Mouse (Mus musculus) stomach, embryonic 15.5 days (tissue): ENCODE data around the gene Lemd1. TPM values are rescaled to one million over a fixed set of nuclear protein-coding genes. Genes with fewer than 3 reads are reported as not detected.
"Not testable (repeated sequence)": the region's sequence is repeated elsewhere in the genome, so short reads cannot be mapped to it uniquely, and the experiment has no call there.

Experiments
- ATAC-seq: fragments of 200-750 bp; cut with Nextera tagmentation; 2 replicates; pipeline ENCODE4 v1.8.0; 2017; ENCODE audit warnings: low read depth, moderate number of reproducible peaks, moderate TSS enrichment; ENCODE audit not compliant: insufficient read depth, low FRiP score
- H3K27ac ChIP-seq: fragments of 300-500 bp; sonication (generic); 2 replicates; pipeline ENCODE4 v1.5.1; 2015; ENCODE audit warnings: mild to moderate bottlenecking, inconsistent platforms
- H3K27me3 ChIP-seq: fragments of 300-500 bp; sonication (generic); replicated peaks from 2 replicates; pipeline ENCODE4 v1.6.1; 2015; ENCODE audit warnings: inconsistent platforms
- H3K36me3 ChIP-seq: fragments of 300-500 bp; sonication (generic); 2 replicates; pipeline ENCODE4 v1.6.1; 2015; ENCODE audit warnings: inconsistent platforms
- H3K4me1 ChIP-seq: fragments of 300-500 bp; sonication (generic); 2 replicates; pipeline ENCODE4 v1.6.1; 2015; ENCODE audit warnings: inconsistent platforms
- H3K4me2 ChIP-seq: fragments of 300-500 bp; sonication (generic); 2 replicates; pipeline ENCODE4 v1.6.1; 2015; ENCODE audit warnings: mild to moderate bottlenecking, inconsistent platforms
- H3K4me3 ChIP-seq: fragments of 300-500 bp; sonication (generic); replicated peaks from 2 replicates; pipeline ENCODE4 v1.5.1; 2015; ENCODE audit warnings: inconsistent platforms
- H3K9ac ChIP-seq: fragments of 300-500 bp; sonication (generic); 2 replicates; pipeline ENCODE4 v1.6.1; 2015; ENCODE audit warnings: inconsistent platforms
- H3K9me3 ChIP-seq: fragments of 300-500 bp; sonication (generic); 2 replicates; pipeline ENCODE4 v1.6.1; 2016; ENCODE audit warnings: inconsistent platforms
- WGBS: fragments of 180-500 bp; shearing (Covaris S2); methylation state at CpG from one replicate; pipeline ENCODE4 v1.1.7; 2015; 5-methylcytosine and 5-hydroxymethylcytosine counted together
- polyA plus RNA-seq: library from polyadenylated mRNA; unstranded; fragments of >200 nt; fragmentation: Nextera tagmentation; extraction: Ambion mirVana; gene quantifications from 2 replicates; pipeline ENCODE4 v1.2.1, GENCODE M21; 2015

Lemd1 gene
- polyA plus RNA-seq, 1 experiment from 2014 or later = 0.46 TPM

- no peak overlapping the region for H3K9ac ChIP-seq
- no peaks in the 10 kb centered on the region for H3K9me3 ChIP-seq
- no peak overlapping the region for H3K4me2 ChIP-seq
- H3K36me3 ChIP-seq = no peaks in the 10 kb centered on the region
- ATAC-seq = no peak
- 64% methylated on average over 15 of the region's 15 CpGs for WGBS
- no peak overlapping the region for H3K4me3 ChIP-seq
- H3K27ac ChIP-seq = no peak overlapping the region
- 0 out of 2 replicates have a peak, but pooled peaks cover 6% of the 10 kb centered on the region for H3K4me1 ChIP-seq
- H3K27me3 ChIP-seq = peaks cover 6% of the 10 kb centered on the region; the same call in 1 of the 2 replicates
Observed at GRCm38 (mm10) chr1:132153086-132153690, 38.0 kb upstream of the Lemd1 start.

GRCm38 (mm10) chr1:132153691-132154090, 37.5 kb upstream of the Lemd1 start:
- 47% methylated on average over 8 of the region's 8 CpGs for WGBS

GRCm38 (mm10) chr1:132155737-132156136, 35.5 kb upstream of the Lemd1 start:
- no peaks in the 10 kb centered on the region for H3K36me3 ChIP-seq
- no peak overlapping the region for H3K4me2 ChIP-seq
- 14% methylated on average over 6 of the region's 6 CpGs for WGBS
- H3K27me3 ChIP-seq = peaks cover 17% of the 10 kb centered on the region
- H3K9me3 ChIP-seq = no peaks in the 10 kb centered on the region
- H3K27ac ChIP-seq = no peak overlapping the region
- 0 out of 2 replicates have a peak, but pooled peaks cover 10% of the 10 kb centered on the region for H3K4me1 ChIP-seq
- H3K9ac ChIP-seq = no peak overlapping the region
- ATAC-seq = no peak
- no peak overlapping the region for H3K4me3 ChIP-seq

More at GRCm38 (mm10) chr1:132153691-132154090, 37.5 kb upstream of the Lemd1 start:
- Histone ChIP-seq H3K27me3 (peaks cover 7% of the 10 kb centered on the region; the same call in 1 of the 2 replicates), H3K9ac (no peak overlapping the region), H3K4me1 (0 out of 2 replicates have a peak, but pooled peaks cover 6% of the 10 kb centered on the region), H3K9me3 (no peaks in the 10 kb centered on the region), H3K27ac (no peak overlapping the region), H3K4me2 (no peak overlapping the region), H3K4me3 (no peak overlapping the region), H3K36me3 (no peaks in the 10 kb centered on the region)
- no peak for ATAC-seq

GRCm38 (mm10) chr1:132157016-132157781, 34.0 kb upstream of the Lemd1 start:
- Histone ChIP-seq H3K9ac (no peak overlapping the region), H3K36me3 (no peaks in the 10 kb centered on the region), H3K27me3 (peaks cover 17% of the 10 kb centered on the region), H3K9me3 (no peaks in the 10 kb centered on the region), H3K4me3 (no peak overlapping the region), H3K4me2 (peak overlapping the region; percentile 26; the same call in 1 of the 2 replicates), H3K4me1 (0 out of 2 replicates have a peak, but pooled peaks cover 5% of the 10 kb centered on the region), H3K27ac (no peak overlapping the region)
- 21% methylated on average over 14 of the region's 14 CpGs for WGBS
- ATAC-seq = peak; percentile 61

GRCm38 (mm10) chr1:132157808-132158207, 33.4 kb upstream of the Lemd1 start:
- ATAC-seq = no peak
- 0 out of 2 replicates have a peak, but pooled peaks cover 5% of the 10 kb centered on the region for H3K4me1 ChIP-seq
- no peak overlapping the region; the same call in 1 of the 2 replicates for H3K4me2 ChIP-seq
- H3K36me3 ChIP-seq = no peaks in the 10 kb centered on the region
- H3K27me3 ChIP-seq = peaks cover 17% of the 10 kb centered on the region
- H3K4me3 ChIP-seq = no peak overlapping the region
- WGBS = 31% methylated on average over 7 of the region's 7 CpGs
- H3K27ac ChIP-seq = no peak overlapping the region
- H3K9ac ChIP-seq = no peak overlapping the region
- no peaks in the 10 kb centered on the region for H3K9me3 ChIP-seq

- no peak for ATAC-seq
- Histone ChIP-seq H3K9me3 (no peaks in the 10 kb centered on the region), H3K4me1 (0 out of 2 replicates have a peak, but pooled peaks cover 5% of the 10 kb centered on the region), H3K4me3 (no peak overlapping the region), H3K4me2 (no peak overlapping the region), H3K9ac (no peak overlapping the region), H3K27ac (no peak overlapping the region), H3K36me3 (no peaks in the 10 kb centered on the region), H3K27me3 (peaks cover 17% of the 10 kb centered on the region)
- 31% methylated on average over 2 of the region's 2 CpGs for WGBS
Observed at GRCm38 (mm10) chr1:132158741-132159140, 32.5 kb upstream of the Lemd1 start.

GRCm38 (mm10) chr1:132159681-132160080, 31.6 kb upstream of the Lemd1 start:
- no peak for ATAC-seq
- no peaks in the 10 kb centered on the region for H3K9me3 ChIP-seq
- H3K27me3 ChIP-seq = peaks cover 17% of the 10 kb centered on the region
- no peaks in the 10 kb centered on the region for H3K36me3 ChIP-seq
- H3K27ac ChIP-seq = no peak overlapping the region
- H3K4me2 ChIP-seq = no peak overlapping the region
- H3K9ac ChIP-seq = no peak overlapping the region
- WGBS = 62% methylated on average over 4 of the region's 4 CpGs
- no peak overlapping the region for H3K4me3 ChIP-seq
- H3K4me1 ChIP-seq = 0 out of 2 replicates have a peak, but pooled peaks cover 5% of the 10 kb centered on the region

GRCm38 (mm10) chr1:132161211-132161880, 29.9 kb upstream of the Lemd1 start:
- Histone ChIP-seq H3K27ac (no peak overlapping the region), H3K9ac (no peak overlapping the region), H3K4me3 (no peak overlapping the region), H3K27me3 (peaks cover 17% of the 10 kb centered on the region), H3K4me2 (no peak overlapping the region), H3K4me1 (0 out of 2 replicates have a peak, but pooled peaks cover 5% of the 10 kb centered on the region), H3K9me3 (no peaks in the 10 kb centered on the region), H3K36me3 (no peaks in the 10 kb centered on the region)
- no peak for ATAC-seq
- 61% methylated on average over 7 of the region's 7 CpGs for WGBS

GRCm38 (mm10) chr1:132162618-132163017, 28.6 kb upstream of the Lemd1 start:
- not testable (repeated sequence) for H3K9me3 ChIP-seq, H3K27ac ChIP-seq, H3K4me2 ChIP-seq, ATAC-seq, H3K4me1 ChIP-seq, H3K36me3 ChIP-seq, H3K4me3 ChIP-seq, H3K9ac ChIP-seq
- peaks cover 17% of the 10 kb centered on the region for H3K27me3 ChIP-seq
- WGBS = 47% methylated on average over 9 of the region's 9 CpGs

GRCm38 (mm10) chr1:132164780-132165518, 26.3 kb upstream of the Lemd1 start:
- 23% methylated on average over 13 of the region's 13 CpGs for WGBS
- Histone ChIP-seq H3K4me2 (no peak overlapping the region), H3K9ac (no peak overlapping the region), H3K27me3 (no peaks in the 10 kb centered on the region), H3K27ac (no peak overlapping the region), H3K4me1 (peaks cover 5% of the 10 kb centered on the region; the same call in 1 of the 2 replicates), H3K36me3 (no peaks in the 10 kb centered on the region), H3K4me3 (no peak overlapping the region), H3K9me3 (no peaks in the 10 kb centered on the region)
- no peak for ATAC-seq

- H3K4me1 ChIP-seq = peaks cover 5% of the 10 kb centered on the region; the same call in 1 of the 2 replicates
- 59% methylated on average over 3 of the region's 3 CpGs for WGBS
- no peak overlapping the region for H3K4me2 ChIP-seq
- H3K9me3 ChIP-seq = no peaks in the 10 kb centered on the region
- no peak overlapping the region for H3K27ac ChIP-seq
- H3K27me3 ChIP-seq = no peaks in the 10 kb centered on the region
- ATAC-seq = no peak
- no peak overlapping the region for H3K9ac ChIP-seq
- H3K36me3 ChIP-seq = no peaks in the 10 kb centered on the region
- H3K4me3 ChIP-seq = no peak overlapping the region
Observed at GRCm38 (mm10) chr1:132165859-132166258, 25.4 kb upstream of the Lemd1 start.
